Mouse (Mus musculus): ENCODE data around the gene Arid3a.

Arid3a gene

GRCm38 (mm10) chr10:79908167-79909091 is 18.4 kb upstream of the Arid3a start, which contains the start of gene Med16:
Gene Med16 (minus strand): TSS chr10:79908923.
- DNase-seq (ENCODE audit: low read depth): peak; percentile 90

GRCm38 (mm10) chr10:79909092-79909922 is 17.5 kb upstream of the Arid3a start:
- DNase-seq (ENCODE audit: low read depth): no peak

GRCm38 (mm10) chr10:79910556-79910955 is 16.3 kb upstream of the Arid3a start, which contains the start of gene Gm26602:
Gene Gm26602 (plus strand): TSS chr10:79910856.
- no peak for DNase-seq (ENCODE audit: low read depth)

GRCm38 (mm10) chr10:79912412-79912811 is 14.4 kb upstream of the Arid3a start:
- DNase-seq (ENCODE audit: low read depth): no peak

- DNase-seq (ENCODE audit: low read depth): no peak
These were observed 12.5 kb upstream of the Arid3a start for GRCm38 (mm10) chr10:79914131-79914947.

- no peak for DNase-seq (ENCODE audit: low read depth)
These were observed 11.8 kb upstream of the Arid3a start for GRCm38 (mm10) chr10:79914948-79915596.

- DNase-seq (ENCODE audit: low read depth): no peak
These were observed 10.8 kb upstream of the Arid3a start for GRCm38 (mm10) chr10:79916081-79916480.

GRCm38 (mm10) chr10:79916808-79917531 is 9.9 kb upstream of the Arid3a start, which contains the start of gene Kiss1r:
Gene Kiss1r (plus strand): TSS chr10:79916971.
- DNase-seq (ENCODE audit: low read depth): no peak

- DNase-seq (ENCODE audit: low read depth): no peak
These were observed 9.2 kb upstream of the Arid3a start for GRCm38 (mm10) chr10:79917532-79918100.

GRCm38 (mm10) chr10:79918231-79919078 is 8.4 kb upstream of the Arid3a start:
- no peak for DNase-seq (ENCODE audit: low read depth)

GRCm38 (mm10) chr10:79919251-79919849 is 7.5 kb upstream of the Arid3a start:
- DNase-seq (ENCODE audit: low read depth): no peak

- DNase-seq (ENCODE audit: low read depth): no peak
These were observed 6.6 kb upstream of the Arid3a start for GRCm38 (mm10) chr10:79920056-79920890.

- DNase-seq (ENCODE audit: low read depth): no peak
These were observed 5.8 kb upstream of the Arid3a start, which contains the start of gene R3hdm4 for GRCm38 (mm10) chr10:79920958-79921535. Gene R3hdm4 (minus strand): TSS chr10:79921208.

- no peak for DNase-seq (ENCODE audit: low read depth)
These were observed 5.3 kb upstream of the Arid3a start for GRCm38 (mm10) chr10:79921572-79921971.

GRCm38 (mm10) chr10:79924998-79925784 is 1.7 kb upstream of the Arid3a start:
- peak; percentile 79 for DNase-seq (ENCODE audit: low read depth)

GRCm38 (mm10) chr10:79925785-79926490 is 905 bp upstream of the Arid3a start:
- DNase-seq (ENCODE audit: low read depth): no peak
